Mouse (Mus musculus): ENCODE data around the gene Aire. TPM values are rescaled to one million over a fixed set of nuclear protein-coding genes. Genes with fewer than 3 reads are reported as not detected.

Gene Aire
- polyA plus RNA-seq, 1 experiment from 2014 or later: 0.06 TPM

DNA sequence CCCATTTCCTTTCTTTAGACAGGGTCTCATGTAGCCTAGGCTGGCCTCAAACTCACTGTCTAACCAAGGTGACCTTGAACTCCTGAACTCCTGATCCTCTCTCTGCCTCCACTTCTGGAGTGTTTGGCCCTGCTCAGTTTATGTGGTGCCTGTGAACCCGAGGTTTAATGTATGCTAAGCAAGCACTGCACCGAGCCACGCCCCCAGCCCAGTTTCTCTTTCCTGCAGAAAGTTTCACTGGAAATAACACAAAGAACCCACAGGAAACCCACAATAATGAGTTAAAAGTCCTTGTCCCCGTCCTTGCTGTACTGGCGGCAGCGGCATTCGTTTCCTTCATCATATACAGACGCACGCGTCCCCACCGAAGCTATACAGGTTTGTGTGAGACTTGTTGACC lies 31.6 kb upstream of the Aire start:
- Histone ChIP-seq H3K36me3 (replicated peaks) (no peaks in the 10 kb centered on the region), H3K27me3 (replicated peaks) (peaks cover 7% of the 10 kb centered on the region), H3K4me1 (no peaks in the 10 kb centered on the region; the same call in 1 of the 2 replicates), H3K4me3 (no peak overlapping the region), H3K27ac (no peak overlapping the region), H3K4me2 (no peak overlapping the region), H3K9me3 (no peaks in the 10 kb centered on the region), H3K9ac (no peak overlapping the region)
- no peak for ATAC-seq (replicated peaks)
- WGBS: 82% methylated on average over 11 of the region's 11 CpGs

- H3K27me3 ChIP-seq (replicated peaks): peaks cover 15% of the 10 kb centered on the region
- peaks cover 8% of the 10 kb centered on the region; the same call in 1 of the 2 replicates for H3K4me1 ChIP-seq
- H3K36me3 ChIP-seq (replicated peaks): no peaks in the 10 kb centered on the region
- H3K4me2 ChIP-seq: no peak overlapping the region
- 81% methylated on average over 4 of the region's 4 CpGs for WGBS
- no peak overlapping the region for H3K9ac ChIP-seq
- no peaks in the 10 kb centered on the region for H3K9me3 ChIP-seq
- no peak overlapping the region for H3K4me3 ChIP-seq
- H3K27ac ChIP-seq: no peak overlapping the region
- ATAC-seq (replicated peaks): no peak
Measured at GRCm38 (mm10) chr10:78074151-78074550, 30.7 kb upstream of the Aire start.

- Histone ChIP-seq H3K4me1 (peaks cover 12% of the 10 kb centered on the region; the same call in 1 of the 2 replicates), H3K36me3 (replicated peaks) (no peaks in the 10 kb centered on the region), H3K4me3 (peak within 1 kb of the TSS; percentile 52), H3K27ac (no peak within 1 kb of the TSS), H3K9ac (peak within 1 kb of the TSS; percentile 43), H3K4me2 (peak within 1 kb of the TSS; percentile 97), H3K27me3 (replicated peaks) (peaks cover 24% of the 10 kb centered on the region), H3K9me3 (no peaks in the 10 kb centered on the region)
- WGBS: under 1% methylated on average over 66 of the region's 66 CpGs
- peak; percentile 89 for ATAC-seq (replicated peaks)
Measured at GRCm38 (mm10) chr10:78069101-78070011, 25.9 kb upstream of the Aire start, which contains the start of gene Icosl. TSS of gene Icosl (plus strand) at chr10:78069302.

DNA sequence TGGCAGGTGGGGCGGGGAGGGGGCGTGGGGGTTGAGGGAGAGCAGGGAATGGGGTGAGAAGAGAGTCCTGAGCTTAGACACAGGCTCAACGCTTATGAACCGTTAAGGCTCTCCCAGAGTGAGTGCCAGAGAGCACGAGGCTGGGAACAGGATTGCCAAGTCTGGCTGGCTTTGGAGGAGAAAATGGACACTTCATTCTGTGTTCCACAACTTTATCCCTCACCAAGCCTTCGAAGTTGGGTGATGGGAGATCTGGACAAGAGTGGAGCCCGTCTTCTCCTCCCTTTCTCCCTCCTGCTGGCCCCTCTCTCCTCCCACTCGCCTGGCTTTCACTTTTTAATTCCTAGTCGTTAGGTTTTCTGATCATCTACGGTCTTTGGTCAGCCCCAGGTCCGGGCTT lies 25.1 kb upstream of the Aire start:
- Histone ChIP-seq H3K9me3 (no peaks in the 10 kb centered on the region), H3K27me3 (replicated peaks) (peaks cover 24% of the 10 kb centered on the region), H3K4me3 (peak overlapping the region; percentile 52), H3K4me2 (peak overlapping the region; percentile 97), H3K4me1 (peaks cover 12% of the 10 kb centered on the region; the same call in 1 of the 2 replicates), H3K36me3 (replicated peaks) (no peaks in the 10 kb centered on the region), H3K27ac (no peak overlapping the region), H3K9ac (no peak overlapping the region)
- ATAC-seq (replicated peaks): no peak
- WGBS: 22% methylated on average over 11 of the region's 11 CpGs

GRCm38 (mm10) chr10:78067226-78067625 lies 23.8 kb upstream of the Aire start:
- no peak for ATAC-seq (replicated peaks)
- Histone ChIP-seq H3K27ac (no peak overlapping the region), H3K9ac (no peak overlapping the region), H3K4me2 (no peak overlapping the region), H3K36me3 (replicated peaks) (no peaks in the 10 kb centered on the region), H3K4me1 (peaks cover 12% of the 10 kb centered on the region; the same call in 1 of the 2 replicates), H3K9me3 (no peaks in the 10 kb centered on the region), H3K4me3 (no peak overlapping the region), H3K27me3 (replicated peaks) (peaks cover 24% of the 10 kb centered on the region)
- 43% methylated on average over 4 of the region's 4 CpGs for WGBS

GRCm38 (mm10) chr10:78063122-78063521 lies 19.7 kb upstream of the Aire start:
- WGBS: 90% methylated on average over 9 of the region's 9 CpGs

DNA sequence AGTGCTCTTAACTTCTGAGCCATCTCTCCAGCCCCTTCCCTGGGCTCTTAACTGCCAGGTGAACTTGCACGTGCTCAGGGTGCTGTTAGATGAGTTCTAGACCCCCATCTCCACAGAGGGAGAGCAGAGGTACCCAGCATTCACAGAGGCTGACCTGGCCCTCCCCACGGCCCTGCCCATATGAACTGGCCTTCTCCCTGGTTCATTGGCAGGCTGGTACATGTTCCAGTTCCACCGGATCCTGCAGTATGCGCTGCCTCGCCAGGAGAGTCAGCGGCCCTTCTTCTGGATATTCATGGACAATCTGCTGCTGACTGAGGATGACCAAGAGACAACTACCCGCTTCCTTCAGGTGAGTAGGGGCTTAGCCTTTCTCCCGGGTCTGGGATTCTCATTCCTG lies 13.6 kb upstream of the Aire start:
- WGBS: 86% methylated on average over 8 of the region's 8 CpGs
- no peak for ATAC-seq (replicated peaks)
- no peaks in the 10 kb centered on the region for H3K9me3 ChIP-seq

More at GRCm38 (mm10) chr10:78063122-78063521, 19.7 kb upstream of the Aire start:
- Histone ChIP-seq H3K9me3 (no peaks in the 10 kb centered on the region), H3K9ac (no peak overlapping the region), H3K36me3 (replicated peaks) (no peaks in the 10 kb centered on the region), H3K4me1 (no peaks in the 10 kb centered on the region), H3K27me3 (replicated peaks) (no peaks in the 10 kb centered on the region; the same call in 1 of the 2 replicates), H3K4me2 (no peak overlapping the region), H3K4me3 (no peak overlapping the region), H3K27ac (no peak overlapping the region)
- no peak for ATAC-seq (replicated peaks)

DNA sequence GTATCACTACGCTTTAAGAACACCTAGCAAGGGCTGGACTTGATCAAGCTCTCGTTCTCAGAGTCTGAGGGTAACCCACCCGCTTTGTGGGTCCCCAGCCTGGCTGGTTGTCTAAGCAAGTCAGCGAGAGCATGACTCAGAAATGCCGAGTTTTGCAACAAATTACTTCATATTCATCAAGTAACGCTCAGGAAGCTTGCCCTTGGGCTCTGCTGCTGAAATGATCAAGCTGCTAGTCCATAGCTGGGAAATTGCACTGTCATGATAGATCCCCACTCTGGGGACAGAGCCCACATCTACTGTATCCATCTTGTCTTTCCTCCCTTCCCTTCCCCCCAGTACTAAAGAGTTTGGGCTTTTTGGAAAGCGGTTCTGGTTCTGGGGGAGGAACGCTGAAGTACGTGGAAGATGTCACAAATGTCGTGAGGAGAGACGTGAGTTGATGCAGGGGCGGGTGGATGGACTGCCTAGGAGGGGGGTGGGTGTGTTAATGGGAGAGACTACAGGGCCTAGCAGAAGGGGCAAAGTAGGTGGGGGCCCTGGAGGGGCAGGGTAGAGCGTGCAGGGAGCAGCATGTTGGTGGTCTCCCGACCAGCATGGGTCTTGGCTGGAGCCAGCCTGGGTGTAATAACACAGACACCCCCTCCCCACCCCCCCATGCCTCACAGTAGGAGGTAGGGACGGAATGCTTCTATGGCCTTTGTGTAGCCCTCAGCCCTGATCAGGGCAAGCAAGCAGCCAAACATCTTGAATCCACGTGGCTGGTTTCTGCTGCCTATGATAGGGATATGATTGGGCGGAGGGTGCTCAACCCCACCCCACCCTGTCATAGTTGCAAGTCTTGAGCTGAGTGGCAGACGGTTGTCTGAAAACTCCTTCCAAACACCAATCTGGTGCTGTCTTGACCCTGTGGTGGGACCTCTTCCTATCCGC lies 11.5 kb upstream of the Aire start:
- Histone ChIP-seq H3K9ac (no peak overlapping the region), H3K9me3 (no peaks in the 10 kb centered on the region), H3K36me3 (replicated peaks) (no peaks in the 10 kb centered on the region), H3K27ac (no peak overlapping the region), H3K4me2 (no peak overlapping the region), H3K4me3 (no peak overlapping the region), H3K4me1 (no peaks in the 10 kb centered on the region), H3K27me3 (replicated peaks) (no peaks in the 10 kb centered on the region)
- ATAC-seq (replicated peaks): no peak
- WGBS: 76% methylated on average over 19 of the region's 19 CpGs

More for the DNA sequence above, 13.6 kb upstream of the Aire start:
- no peaks in the 10 kb centered on the region for H3K36me3 ChIP-seq (replicated peaks)
- H3K27ac ChIP-seq: no peak overlapping the region
- H3K4me3 ChIP-seq: no peak overlapping the region
- H3K4me1 ChIP-seq: no peaks in the 10 kb centered on the region
- no peak overlapping the region for H3K9ac ChIP-seq
- H3K4me2 ChIP-seq: no peak overlapping the region
- H3K27me3 ChIP-seq (replicated peaks): no peaks in the 10 kb centered on the region

DNA sequence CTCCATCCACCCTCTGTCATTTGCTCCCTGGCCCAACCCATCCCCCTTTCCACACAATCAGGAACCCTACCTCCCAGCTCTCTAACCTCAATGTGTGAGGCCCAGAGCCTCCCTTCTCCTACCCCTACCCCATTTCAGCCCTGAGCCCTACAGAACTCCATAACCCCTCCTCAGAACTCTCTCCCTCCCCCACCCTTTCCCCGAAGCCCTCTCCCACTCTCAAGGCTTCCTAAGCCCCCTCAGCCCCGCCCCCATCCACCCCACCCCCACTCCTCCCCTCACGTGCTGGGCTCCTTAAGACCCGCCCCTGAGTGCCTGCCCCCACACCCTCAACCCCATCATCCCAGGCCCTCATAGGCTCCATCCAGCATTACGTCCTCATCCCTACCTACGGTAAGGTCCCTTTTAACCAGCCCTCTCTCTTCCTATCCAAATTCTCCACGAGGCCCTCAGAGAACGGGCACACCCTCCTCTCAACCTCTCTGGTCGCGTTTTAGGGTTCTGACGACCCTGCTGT lies 6.2 kb upstream of the Aire start:
- Histone ChIP-seq H3K27me3 (replicated peaks) (no peaks in the 10 kb centered on the region), H3K9ac (no peak overlapping the region), H3K4me3 (no peak overlapping the region), H3K4me1 (no peaks in the 10 kb centered on the region), H3K36me3 (replicated peaks) (no peaks in the 10 kb centered on the region), H3K27ac (no peak overlapping the region), H3K9me3 (no peaks in the 10 kb centered on the region), H3K4me2 (no peak overlapping the region)
- 58% methylated on average over 11 of the region's 11 CpGs for WGBS
- no peak for ATAC-seq (replicated peaks)

GRCm38 (mm10) chr10:78048061-78048730 lies 4.8 kb upstream of the Aire start:
- Histone ChIP-seq H3K27ac (no peak overlapping the region), H3K4me1 (peaks cover 4% of the 10 kb centered on the region; the same call in 1 of the 2 replicates), H3K9ac (no peak overlapping the region), H3K27me3 (replicated peaks) (no peaks in the 10 kb centered on the region), H3K9me3 (no peaks in the 10 kb centered on the region), H3K4me2 (no peak overlapping the region), H3K4me3 (no peak overlapping the region), H3K36me3 (replicated peaks) (no peaks in the 10 kb centered on the region)
- WGBS: 82% methylated on average over 10 of the region's 10 CpGs
- no peak for ATAC-seq (replicated peaks)

DNA sequence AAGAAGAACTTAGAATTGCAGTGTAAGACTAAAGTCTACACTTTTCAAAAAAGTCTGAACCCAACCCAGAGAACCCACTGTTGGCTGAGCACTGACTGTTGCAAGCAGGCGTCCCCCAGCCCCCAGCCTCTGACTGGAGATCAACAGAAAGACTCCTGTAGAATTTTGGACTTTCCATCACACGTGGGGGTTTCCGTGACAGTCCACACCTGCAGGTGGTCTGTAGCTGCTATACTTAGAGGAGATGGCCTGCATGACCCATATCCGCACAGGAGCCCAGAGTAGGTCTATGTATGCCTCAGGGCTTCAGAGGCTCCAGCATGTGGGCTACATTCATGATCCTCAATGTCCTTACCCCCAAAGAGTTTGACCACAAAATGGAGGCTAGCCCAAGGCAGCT lies 3.0 kb upstream of the Aire start:
- no peaks in the 10 kb centered on the region for H3K9me3 ChIP-seq
- H3K27ac ChIP-seq: no peak overlapping the region
- H3K4me1 ChIP-seq: peaks cover 6% of the 10 kb centered on the region; the same call in 1 of the 2 replicates
- no peaks in the 10 kb centered on the region for H3K36me3 ChIP-seq (replicated peaks)
- WGBS: 87% methylated on average over 4 of the region's 4 CpGs
- no peak overlapping the region for H3K4me3 ChIP-seq
- no peaks in the 10 kb centered on the region for H3K27me3 ChIP-seq (replicated peaks)
- H3K9ac ChIP-seq: no peak overlapping the region
- H3K4me2 ChIP-seq: no peak overlapping the region
- ATAC-seq (replicated peaks): no peak

Data from midbrain, embryonic 15.5 days (tissue).